Mouse (Mus musculus) C2C12 (cell line): Measurements from ENCODE around the gene Nptxr.

ENCODE experiments used
- CTCF ChIP-seq: IDR thresholded peaks from one replicate; pipeline ENCODE4 v1.5.1; 2011; ENCODE audit not compliant: control insufficient read depth, insufficient read depth, insufficient read length
- FOSL1 ChIP-seq: IDR thresholded peaks from one replicate; pipeline ENCODE4 v1.8.0; 2011; ENCODE audit warnings: mild to moderate bottlenecking, low read length; ENCODE audit not compliant: poor library complexity, insufficient read depth, severe bottlenecking
- MYOD1 ChIP-seq: IDR thresholded peaks from one replicate; pipeline ENCODE4 v1.6.1; 2011; ENCODE audit warnings: low read depth; ENCODE audit not compliant: control insufficient read depth, insufficient read length
- USF1 ChIP-seq: IDR thresholded peaks from one replicate; pipeline ENCODE4 v1.6.1; 2011; ENCODE audit warnings: low read depth, mild to moderate bottlenecking, control low read depth, moderate library complexity

GRCm38 (mm10) chr15:79840281-79840680 lies 35.7 kb upstream of the Nptxr start:
- no peak for TF ChIP-seq MYOD1
- TF ChIP-seq CTCF: no peak
- no peak for TF ChIP-seq USF1
- no peak for TF ChIP-seq FOSL1
